Comparison of ENCODE assay signal across 23 mouse cellular contexts in the genomic region with DNA sequence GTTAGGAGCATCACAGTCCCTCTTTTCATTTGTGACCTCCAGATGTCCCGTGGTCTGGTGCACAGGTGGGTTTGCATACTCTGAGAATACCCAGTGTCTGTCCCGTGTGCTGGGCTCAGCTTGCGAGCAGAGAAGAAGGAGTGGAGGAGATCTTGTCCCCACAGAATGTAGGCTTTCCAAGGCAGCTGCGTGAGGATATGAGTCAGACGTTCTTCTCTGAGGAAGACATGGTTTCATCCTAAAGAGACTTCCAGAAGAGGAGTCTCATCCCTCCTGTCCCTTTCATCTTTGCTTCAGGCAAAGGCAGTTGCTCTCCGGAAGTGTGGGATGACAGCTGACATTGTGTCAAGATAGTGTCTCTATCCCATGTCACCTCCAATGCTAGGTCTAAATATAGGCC. TPM values are rescaled to one million over a fixed set of nuclear protein-coding genes. Genes with fewer than 3 reads are reported as not detected.
A peak's percentile ranks its signal among the peaks of the same experiment; 100 is the strongest.
DNase-seq lines count a peak whose midpoint lies in the region; ATAC-seq and TF ChIP-seq lines count a peak whose summit lies in the region.
"Had no signal": no experiment of that assay in that cellular context is flagged by ENCODE, and none has a peak within 500 bp of the region (broad histone marks: within the 10 kb centered on the region; RNA-seq: fewer than 3 reads in every experiment).

No protein-coding gene starts in this region.

- H3K9ac ChIP-seq in heart, embryonic 11.5 days (ENCODE audit: low read depth, low read length) = no peak overlapping the region
- no peak overlapping the region for H3K9ac ChIP-seq in heart, postnatal 0 days (replicated peaks; ENCODE audit: low read depth, low read length)
- H3K9ac ChIP-seq: forebrain, embryonic 13.5 days; hindbrain, embryonic 14.5 days had no signal

- peak overlapping the region; percentile 29 for H3K4me2 ChIP-seq in heart, embryonic 11.5 days
- H3K4me2 ChIP-seq in heart, postnatal 0 days (ENCODE audit: low read depth, low read length) = peak overlapping the region; percentile 4; the same call in 1 of the 2 replicates
- H3K4me2 ChIP-seq: forebrain, embryonic 13.5 days; hindbrain, embryonic 14.5 days had no signal

- no peaks in the 10 kb centered on the region for H3K4me1 ChIP-seq in heart, embryonic 11.5 days (ENCODE audit: control insufficient read depth, insufficient read depth, low read length)
- H3K4me1 ChIP-seq in heart, postnatal 0 days (ENCODE audit: control insufficient read depth, insufficient read depth) = no peaks in the 10 kb centered on the region
- peaks cover 5% of the 10 kb centered on the region; the same call in 1 of the 2 replicates for H3K4me1 ChIP-seq in olfactory bulb, adult 2 months (ENCODE audit: control insufficient read depth, insufficient read depth, low read length)
- H3K4me1 ChIP-seq: forebrain, embryonic 13.5 days had no signal

- intact Hi-C loops in heart, postnatal 25 days (cut with DNase I) = no loop called here

- no peak for TF ChIP-seq POLR2A in olfactory bulb, adult 2 months (IDR thresholded peaks at IDR 0.05; ENCODE audit: insufficient read depth, low read depth, low read length)

- no peaks in the 10 kb centered on the region for H3K9me3 ChIP-seq in heart, embryonic 11.5 days (replicated peaks; ENCODE audit: control insufficient read depth, low read length)
- no peaks in the 10 kb centered on the region for H3K9me3 ChIP-seq in heart, postnatal 0 days (replicated peaks; ENCODE audit: control insufficient read depth, low read length)
- H3K9me3 ChIP-seq: forebrain, embryonic 10.5 days; forebrain, embryonic 13.5 days had no signal

- no peak for DNase-seq in heart, postnatal 4 days
- DNase-seq in heart, postnatal 0 days (ENCODE audit: low spot score) = no peak
- no peak for DNase-seq in heart, postnatal 25 days (ENCODE audit: low spot score)
- DNase-seq in brain, adult 2 months (ENCODE audit: low read depth, low spot score) = peak; percentile 77
- DNase-seq: adrenal gland, adult 2 months; adrenal gland, postnatal 14 days; cerebellum, adult 11-12 months; cerebellum, adult 8-10 months; cerebellum, postnatal 14 days; gastrocnemius, postnatal 25 days; heart, postnatal 10 days; kidney, adult 18-20 months had no signal

- H3K27me3 ChIP-seq in heart, embryonic 11.5 days (ENCODE audit: control insufficient read depth, insufficient read depth, low read length) = no peaks in the 10 kb centered on the region
- H3K27me3 ChIP-seq in heart, postnatal 0 days (ENCODE audit: control insufficient read depth, insufficient read depth, low read length) = no peaks in the 10 kb centered on the region

- H3K4me3 ChIP-seq in heart, embryonic 11.5 days (ENCODE audit: low read depth, low read length) = no peak overlapping the region
- H3K4me3 ChIP-seq in heart, postnatal 0 days (ENCODE audit: low read depth, low read length) = no peak overlapping the region
- no peak overlapping the region for H3K4me3 ChIP-seq in olfactory bulb, adult 2 months (ENCODE audit: insufficient read depth, low read depth, low read length)
- H3K4me3 ChIP-seq: forebrain, embryonic 10.5 days; forebrain, embryonic 13.5 days had no signal

- H3K36me3 ChIP-seq in heart, embryonic 11.5 days (ENCODE audit: control insufficient read depth, insufficient read depth, low read length) = no peaks in the 10 kb centered on the region
- no peaks in the 10 kb centered on the region for H3K36me3 ChIP-seq in heart, postnatal 0 days (replicated peaks; ENCODE audit: control insufficient read depth, insufficient read depth, low read length)
- H3K36me3 ChIP-seq: forebrain, embryonic 10.5 days had no signal

- no peak for TF ChIP-seq EP300 in heart, postnatal 0 days (IDR thresholded peaks at IDR 0.05; ENCODE audit: low read depth)

- no peak for TF ChIP-seq CTCF in heart, postnatal 0 days (IDR thresholded peaks at IDR 0.05; ENCODE audit: low read depth)
- TF ChIP-seq CTCF in olfactory bulb, adult 2 months (IDR thresholded peaks at IDR 0.05; ENCODE audit: insufficient read depth, low read depth, low read length) = no peak

- ATAC-seq in heart, embryonic 11.5 days (replicated peaks; ENCODE audit: insufficient number of reproducible peaks, low FRiP score, low TSS enrichment) = 0 out of 2 replicates have a peak, but pooled peaks have one; percentile 49
- no peak; the same call in 1 of the 2 replicates for ATAC-seq in heart, postnatal 0 days (ENCODE audit: insufficient read depth, low read depth)
- ATAC-seq: CD4-positive, CD25-positive, alpha-beta regulatory T cell, adult 4 months; forebrain, embryonic 13.5 days; forebrain, embryonic 16.5 days; hindbrain, postnatal 0 days; inflammation-experienced regulatory T-cells, adult 6 months; intestine, embryonic 16.5 days had no signal

- WGBS in heart, embryonic 11.5 days (ENCODE audit: insufficient replicate concordance) = 61% methylated on average over 6 of the region's 6 CpGs
- WGBS in heart, postnatal 0 days = 41% methylated on average over 6 of the region's 6 CpGs
- 50% methylated on average over 6 of the region's 6 CpGs for WGBS in olfactory bulb, adult 2 months

- peak overlapping the region; percentile 35; the same call in 1 of the 2 replicates for H3K27ac ChIP-seq in heart, embryonic 11.5 days (ENCODE audit: low read depth, low read length)
- H3K27ac ChIP-seq in heart, postnatal 0 days (ENCODE audit: low read depth) = no peak overlapping the region
- peak overlapping the region; percentile 50 for H3K27ac ChIP-seq in olfactory bulb, adult 2 months (ENCODE audit: insufficient read depth, low read depth, low read length)
- H3K27ac ChIP-seq: forebrain, embryonic 10.5 days; forebrain, embryonic 13.5 days; hindbrain, embryonic 14.5 days; hindbrain, postnatal 0 days had no signal

RNA-seq across cellular contexts. Expression of a gene that starts 11.8 kb away (rescaled TPM):
- 1.4 and 1.7 TPM in 2 replicates for polyA plus RNA-seq in heart, embryonic 11.5 days (2014; fragmentation: Nextera tagmentation; extraction: Ambion mirVana)
- total RNA-seq in heart, postnatal 4 days (2021) = 1 to 10 TPM; 1.3 to 1.4 TPM
- 0.08 and 4.6 TPM in 2 replicates for total RNA-seq in heart, postnatal 0 days (2014; rRNA removed; ENCODE audit: low replicate concordance)
- 0.41 and 0.73 TPM in 2 replicates for polyA plus RNA-seq in heart, postnatal 0 days (2015; fragmentation: Nextera tagmentation; extraction: Ambion mirVana)
- 1 to 10 TPM; 3.2 to 4.8 TPM for total RNA-seq in heart, postnatal 25 days (2021)
- polyA plus RNA-seq in olfactory bulb, adult 2 months (2012; ENCODE audit: insufficient read depth, insufficient read length, low replicate concordance, missing spikeins) = not detected in 2 replicates
- total RNA-seq: MEL had no signal
- polyA plus RNA-seq: CD4-positive, CD25-positive, alpha-beta regulatory T cell, adult 4 months; inflammation-experienced regulatory T-cells, adult 6 months had no signal

RNA-seq across cellular contexts. Expression of a gene that starts 50.7 kb away (rescaled TPM):
- polyA plus RNA-seq in heart, embryonic 11.5 days (2014; fragmentation: Nextera tagmentation; extraction: Ambion mirVana) = 109 and 117 TPM in 2 replicates
- total RNA-seq in heart, postnatal 4 days (2021) = 10 to 100 TPM; 49.6 to 51.6 TPM
- 43.0 and 60.2 TPM in 2 replicates for total RNA-seq in heart, postnatal 0 days (2014; rRNA removed; ENCODE audit: low replicate concordance)
- polyA plus RNA-seq in heart, postnatal 0 days (2015; fragmentation: Nextera tagmentation; extraction: Ambion mirVana) = 101 and 106 TPM in 2 replicates
- total RNA-seq in heart, postnatal 25 days (2021) = 10 to 100 TPM; 21.3 to 22.1 TPM
- polyA plus RNA-seq in olfactory bulb, adult 2 months (2012; ENCODE audit: insufficient read depth, insufficient read length, low replicate concordance, missing spikeins) = not detected in 2 replicates
